Mouse (Mus musculus) G1E (cell line): ENCODE data around the gene Chrm4.

Source experiments
- CTCF ChIP-seq: IDR thresholded peaks from 2 replicates; pipeline ENCODE4 v1.5.1; 2012; ENCODE audit warnings: low read depth, low read length, inconsistent platforms, mixed read lengths
- GATA1 ChIP-seq: IDR thresholded peaks from 2 replicates; pipeline ENCODE4 v1.6.1; 2012; ENCODE audit warnings: borderline replicate concordance, low read length, inconsistent platforms, mixed read lengths
- GATA2 ChIP-seq: IDR thresholded peaks from 2 replicates; pipeline ENCODE4 v1.6.1; 2012; ENCODE audit warnings: low read depth, low read length, inconsistent platforms, borderline replicate concordance
- TAL1 ChIP-seq: conservative IDR thresholded peaks from 2 replicates; pipeline ENCODE4 v1.6.1; 2012; ENCODE audit warnings: low read depth, low read length, inconsistent platforms, mixed read lengths

GRCm38 (mm10) chr2:91971231-91972097, 44.4 kb downstream of the Chrm4 start:
- TF ChIP-seq CTCF (no peak), GATA2 (no peak), TAL1 (no peak), GATA1 (no peak)
